Mouse (Mus musculus) myocyte (in vitro differentiated cells): ENCODE results near the gene Otoa.

Experiments used
- MYOD1 ChIP-seq, 3 experiments: IDR thresholded peaks; one replicate each; pipeline ENCODE4 v1.6.1; 2011; ENCODE audit warnings: control low read depth in 2 of 3, low read depth in 2 of 3, mild to moderate bottlenecking in 2 of 3, moderate library complexity in 1 of 3; ENCODE audit not compliant: insufficient read length in 2 of 3, control insufficient read depth in 1 of 3
- TCF12 ChIP-seq: IDR thresholded peaks from one replicate; pipeline ENCODE4 v1.6.1; 2011; ENCODE audit warnings: mild to moderate bottlenecking, control low read depth; ENCODE audit not compliant: poor library complexity, insufficient read depth, severe bottlenecking

DNA sequence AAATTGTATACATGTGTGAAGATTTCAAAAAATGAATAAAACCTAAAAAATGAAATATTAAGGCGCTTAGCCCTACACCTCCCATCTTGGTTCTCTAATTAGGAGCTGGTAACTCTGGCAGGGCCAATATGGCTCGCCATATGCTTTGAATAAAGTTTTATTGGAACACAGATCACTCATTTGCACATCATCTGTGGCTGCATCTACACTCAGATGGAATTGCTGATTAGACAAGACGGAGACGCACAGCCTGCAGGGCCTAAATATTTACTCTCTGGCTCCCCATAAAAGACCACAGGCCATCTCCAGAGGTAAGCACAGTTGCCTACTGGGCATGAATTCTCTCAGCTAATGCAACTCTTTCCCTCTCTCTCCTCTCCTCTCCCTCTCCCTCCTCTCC, 130.4 kb downstream of the Otoa start:
- TF ChIP-seq TCF12 (no peak), MYOD1 (IDR thresholded peaks at IDR 0.05; ENCODE audit: control insufficient read depth in 1 of 3, insufficient read length in 2 of 3, low read depth in 2 of 3) (no peak)
